Mouse (Mus musculus) kidney, postnatal 0 days (tissue): ENCODE data around the gene Xrcc1. TPM values are rescaled to one million over a fixed set of nuclear protein-coding genes. Genes with fewer than 3 reads are reported as not detected.
A peak's percentile ranks its signal among the peaks of the same experiment; 100 is the strongest.

Source experiments
- ATAC-seq: fragments of 200-750 bp; cut with Nextera tagmentation; replicated peaks from 2 replicates; pipeline ENCODE4 v1.8.0; 2017; ENCODE audit warnings: low read depth, moderate number of reproducible peaks, moderate TSS enrichment, moderate library complexity; ENCODE audit not compliant: low FRiP score
- DNase-seq: peaks from one replicate; pipeline ENCODE4 v3.0.0-alpha.2; 2016; ENCODE audit warnings: low spot score
- H3K27ac ChIP-seq: fragments of 300-500 bp; sonication (generic); 2 replicates; pipeline ENCODE4 v1.5.1; 2014; ENCODE audit warnings: mild to moderate bottlenecking
- H3K27me3 ChIP-seq: fragments of 300-500 bp; sonication (generic); 2 replicates; pipeline ENCODE4 v1.6.1; 2014; ENCODE audit warnings: low read length, mixed read lengths; ENCODE audit not compliant: insufficient read depth
- H3K36me3 ChIP-seq: fragments of 300-500 bp; sonication (generic); 2 replicates; pipeline ENCODE4 v1.6.1; 2014; ENCODE audit warnings: low read length, mixed read lengths; ENCODE audit not compliant: insufficient read depth
- H3K4me1 ChIP-seq: fragments of 300-500 bp; sonication (generic); replicated peaks from 2 replicates; pipeline ENCODE4 v1.6.1; 2014; ENCODE audit warnings: antibody characterized with exemption, low read length, mixed read lengths; ENCODE audit not compliant: insufficient read depth
- H3K4me2 ChIP-seq: fragments of 300-500 bp; sonication (generic); 2 replicates; pipeline ENCODE4 v1.6.1; 2014; ENCODE audit warnings: mild to moderate bottlenecking, low read length, moderate library complexity, mixed read lengths
- H3K4me3 ChIP-seq: fragments of 300-500 bp; sonication (generic); replicated peaks from 2 replicates; pipeline ENCODE4 v1.5.1; 2014; ENCODE audit warnings: low read depth, low read length
- H3K9ac ChIP-seq: fragments of 300-500 bp; sonication (generic); 2 replicates; pipeline ENCODE4 v1.6.1; 2014; ENCODE audit warnings: low read depth, low read length
- H3K9me3 ChIP-seq: fragments of 300-500 bp; sonication (generic); replicated peaks from 2 replicates; pipeline ENCODE4 v1.6.1; 2016; ENCODE audit warnings: low read length, inconsistent platforms, mixed read lengths
- CTCF ChIP-seq: IDR thresholded peaks from 2 replicates; pipeline ENCODE4 v1.5.1; 2016; ENCODE audit warnings: antibody characterized with exemption, low read depth, mild to moderate bottlenecking, moderate library complexity
- WGBS: fragments of 180-500 bp; shearing (Covaris S2); extraction: QIAGEN DNeasy Blood & Tissue Kit; methylation state at CpG from one replicate; pipeline ENCODE4 v1.1.7; 2014; 5-methylcytosine and 5-hydroxymethylcytosine counted together
- polyA plus RNA-seq: library from polyadenylated mRNA; unstranded; fragments of >200 nt; fragmentation: Nextera tagmentation; extraction: Ambion mirVana; gene quantifications from 2 replicates; pipeline ENCODE4 v1.2.1, GENCODE M21; 2015

The Xrcc1 gene
- polyA plus RNA-seq, 1 experiment from 2014 or later: 58.4 TPM

DNA sequence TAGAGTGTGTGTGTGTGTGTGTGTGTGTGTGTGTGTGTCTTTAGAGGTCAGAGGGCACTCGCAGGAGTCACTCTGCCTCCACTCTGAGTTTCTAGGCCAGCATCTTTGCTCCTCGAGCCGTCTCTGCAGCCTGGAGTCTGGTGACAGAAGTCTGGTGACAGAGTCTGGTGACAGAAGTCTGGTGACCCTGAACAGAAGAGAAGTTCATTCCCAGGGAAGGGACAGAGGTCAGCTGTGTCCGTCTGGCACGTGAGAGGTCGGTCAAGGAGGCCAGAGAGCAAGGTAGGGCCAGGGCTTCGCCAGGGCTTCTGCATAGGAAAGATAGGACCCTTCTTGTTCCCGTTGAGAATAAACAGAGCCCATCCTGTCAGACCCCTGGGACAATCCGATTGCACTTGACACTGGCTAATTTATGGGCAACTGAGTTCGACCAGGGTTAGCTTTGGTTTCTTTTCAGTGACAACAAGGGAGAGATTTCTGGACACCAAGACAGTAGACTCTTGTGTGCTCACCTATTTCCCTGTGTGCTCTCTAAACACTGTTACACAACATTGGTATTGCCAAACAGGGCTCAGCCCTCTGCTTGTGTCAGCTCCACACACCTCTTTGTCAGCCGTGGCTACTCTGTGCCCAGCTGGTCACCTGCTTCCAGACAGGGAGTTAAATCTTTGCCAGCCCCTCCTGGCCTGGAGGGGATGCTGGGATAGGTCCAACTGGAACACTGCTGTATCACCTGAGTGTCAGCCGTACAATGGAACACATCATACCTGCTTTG, 6.1 kb downstream of the Xrcc1 start:
- no peak overlapping the region for H3K4me3 ChIP-seq
- ATAC-seq: 0 out of 2 replicates have a peak, but pooled peaks have one; percentile 23
- H3K4me1 ChIP-seq: peaks cover 7% of the 10 kb centered on the region; the same call in 1 of the 2 replicates
- no peak overlapping the region for H3K9ac ChIP-seq
- H3K36me3 ChIP-seq: peaks cover 28% of the 10 kb centered on the region
- 70% methylated on average over 12 of the region's 12 CpGs for whole genome bisulfite sequencing
- H3K27me3 ChIP-seq: no peaks in the 10 kb centered on the region
- H3K4me2 ChIP-seq: no peak overlapping the region
- no peaks in the 10 kb centered on the region for H3K9me3 ChIP-seq
- DNase-seq: no peak
- H3K27ac ChIP-seq: no peak overlapping the region
- no peak for TF ChIP-seq CTCF

DNA sequence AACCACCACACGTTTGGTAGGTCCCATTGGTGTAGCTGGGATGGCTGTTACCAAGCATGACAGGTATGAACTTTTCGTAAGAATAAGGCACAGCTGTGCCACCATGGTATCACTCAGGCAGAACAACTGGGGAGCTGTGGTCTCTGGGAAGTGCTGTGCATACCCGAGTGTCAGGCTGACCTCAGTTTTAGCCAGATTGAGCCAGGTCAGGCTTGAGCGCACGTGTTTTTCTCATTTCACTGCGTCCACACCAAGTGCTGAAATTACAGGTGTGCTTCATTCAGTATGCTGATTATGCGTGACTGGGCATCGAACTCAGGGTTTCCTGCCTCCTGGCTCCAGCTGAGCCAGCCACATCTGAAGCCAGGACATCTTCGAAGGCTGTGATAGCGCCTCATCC, 9.7 kb downstream of the Xrcc1 start:
- no peak for TF ChIP-seq CTCF
- Histone ChIP-seq H3K4me3 (no peak overlapping the region), H3K9me3 (no peaks in the 10 kb centered on the region), H3K36me3 (peaks cover 19% of the 10 kb centered on the region), H3K4me1 (no peaks in the 10 kb centered on the region), H3K4me2 (no peak overlapping the region), H3K27me3 (no peaks in the 10 kb centered on the region), H3K27ac (peak overlapping the region; percentile 36; the same call in 1 of the 2 replicates), H3K9ac (no peak overlapping the region)
- no peak for ATAC-seq
- DNase-seq: no peak
- WGBS: 70% methylated on average over 10 of the region's 10 CpGs

- no peak for TF ChIP-seq CTCF
- no peak overlapping the region for H3K4me3 ChIP-seq
- DNase-seq: no peak
- no peak overlapping the region for H3K9ac ChIP-seq
- H3K27ac ChIP-seq: no peak overlapping the region
- H3K9me3 ChIP-seq: no peaks in the 10 kb centered on the region
- no peaks in the 10 kb centered on the region for H3K4me1 ChIP-seq
- WGBS: 84% methylated on average over 4 of the region's 4 CpGs
- no peak overlapping the region for H3K4me2 ChIP-seq
- H3K27me3 ChIP-seq: no peaks in the 10 kb centered on the region
- no peak for ATAC-seq
- H3K36me3 ChIP-seq: peaks cover 15% of the 10 kb centered on the region
These were observed 15.4 kb downstream of the Xrcc1 start for GRCm38 (mm10) chr7:24561450-24561849.

GRCm38 (mm10) chr7:24563191-24563836, 17.2 kb downstream of the Xrcc1 start:
- Histone ChIP-seq H3K4me1 (no peaks in the 10 kb centered on the region), H3K9me3 (no peaks in the 10 kb centered on the region), H3K4me2 (no peak overlapping the region), H3K36me3 (peaks cover 24% of the 10 kb centered on the region), H3K9ac (no peak overlapping the region), H3K4me3 (no peak overlapping the region), H3K27ac (no peak overlapping the region), H3K27me3 (no peaks in the 10 kb centered on the region)
- WGBS: 53% methylated on average over 8 of the region's 8 CpGs
- ATAC-seq (no peak), DNase-seq (no peak)
- no peak for TF ChIP-seq CTCF

DNA sequence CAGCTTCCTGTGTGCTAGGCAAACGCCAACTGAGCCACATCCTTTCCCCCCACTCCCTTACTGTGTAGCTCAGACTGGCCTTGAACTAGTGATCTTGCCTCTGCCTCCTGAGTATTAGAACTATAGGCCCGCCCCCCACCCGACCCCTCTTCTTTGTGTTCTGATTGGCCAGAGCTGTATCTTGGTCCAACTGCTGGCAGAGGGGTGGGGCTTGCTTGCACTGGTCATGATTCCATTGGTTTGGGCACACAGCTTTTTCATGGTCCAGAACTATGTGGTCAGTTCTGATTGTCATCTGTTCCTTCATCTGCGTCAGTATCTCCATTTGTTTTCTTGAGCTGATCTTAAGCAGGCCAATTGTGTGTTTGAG, 17.7 kb downstream of the Xrcc1 start:
- Histone ChIP-seq H3K36me3 (peaks cover 27% of the 10 kb centered on the region), H3K4me3 (no peak overlapping the region), H3K27me3 (no peaks in the 10 kb centered on the region), H3K9ac (no peak overlapping the region), H3K27ac (no peak overlapping the region), H3K9me3 (no peaks in the 10 kb centered on the region), H3K4me1 (no peaks in the 10 kb centered on the region), H3K4me2 (no peak overlapping the region)
- ATAC-seq (no peak), DNase-seq (no peak)
- WGBS: 74% methylated on average over 4 of the region's 4 CpGs
- no peak for TF ChIP-seq CTCF

- Histone ChIP-seq H3K4me1 (no peaks in the 10 kb centered on the region), H3K27ac (no peak overlapping the region), H3K36me3 (peaks cover 25% of the 10 kb centered on the region), H3K9me3 (no peaks in the 10 kb centered on the region), H3K9ac (no peak overlapping the region), H3K4me2 (no peak overlapping the region), H3K27me3 (no peaks in the 10 kb centered on the region), H3K4me3 (no peak overlapping the region)
- TF ChIP-seq CTCF: peak; percentile 79
- ATAC-seq (no peak), DNase-seq (peak; percentile 67)
- 70% methylated on average over 6 of the region's 6 CpGs for WGBS
These were observed 18.6 kb downstream of the Xrcc1 start for GRCm38 (mm10) chr7:24564607-24565265.
